Mouse (Mus musculus): Measurements from ENCODE around the gene Psmd9.

Psmd9 gene

GRCm38 (mm10) chr5:123245518-123245917 is 76.3 kb downstream of the Psmd9 start:
- peak in 1 of 2 experiments; percentile 35 for DNase-seq (ENCODE audit: low spot score in 2 of 2)

DNA sequence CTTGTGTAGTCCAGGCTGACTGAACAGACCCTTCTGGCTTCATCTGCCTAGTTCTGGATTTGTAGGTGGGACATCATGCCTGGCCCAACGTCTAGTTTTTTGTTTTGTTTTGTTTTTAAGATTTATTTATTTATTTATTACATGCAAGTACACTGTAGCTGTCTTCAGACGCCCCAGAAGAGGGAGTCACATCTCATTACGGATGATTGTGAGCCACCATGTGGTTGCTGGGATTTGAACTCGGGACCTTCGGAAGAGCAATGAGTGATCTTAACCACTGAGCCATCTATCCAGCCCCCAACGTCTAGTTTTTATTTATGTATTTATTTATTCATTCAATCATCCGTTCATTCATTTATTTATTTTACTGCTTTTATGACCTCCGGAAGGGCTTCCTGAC is 82.2 kb downstream of the Psmd9 start:
- DNase-seq (ENCODE audit: low spot score in 2 of 2), result no peak

DNA sequence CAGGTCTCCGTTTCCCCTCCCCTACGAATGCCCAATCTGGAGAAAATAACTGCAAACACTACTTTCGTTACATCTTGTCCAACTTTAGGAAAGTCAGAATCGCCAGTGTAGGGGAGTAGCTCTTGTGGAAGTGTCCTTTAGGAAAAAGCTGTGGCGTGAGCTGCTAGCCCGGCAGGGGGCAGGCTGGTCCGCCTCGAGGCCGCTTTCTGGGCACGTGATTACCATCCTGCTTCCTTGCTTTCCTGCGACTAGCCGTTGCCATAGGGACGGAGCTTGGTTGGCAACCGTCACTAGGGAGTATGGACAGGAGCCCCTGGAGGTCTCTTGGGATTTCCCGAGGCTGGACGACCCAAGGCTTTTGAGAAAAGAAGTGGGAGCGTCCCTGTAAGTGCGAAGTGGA is 82.6 kb downstream of the Psmd9 start, which contains the start of gene Wdr66:
Wdr66 (plus strand) TSS at position 269 of the 400 bp plus-strand sequence.
- peak in 1 of 2 experiments; percentile 39 for DNase-seq (ENCODE audit: low spot score in 2 of 2)

DNA sequence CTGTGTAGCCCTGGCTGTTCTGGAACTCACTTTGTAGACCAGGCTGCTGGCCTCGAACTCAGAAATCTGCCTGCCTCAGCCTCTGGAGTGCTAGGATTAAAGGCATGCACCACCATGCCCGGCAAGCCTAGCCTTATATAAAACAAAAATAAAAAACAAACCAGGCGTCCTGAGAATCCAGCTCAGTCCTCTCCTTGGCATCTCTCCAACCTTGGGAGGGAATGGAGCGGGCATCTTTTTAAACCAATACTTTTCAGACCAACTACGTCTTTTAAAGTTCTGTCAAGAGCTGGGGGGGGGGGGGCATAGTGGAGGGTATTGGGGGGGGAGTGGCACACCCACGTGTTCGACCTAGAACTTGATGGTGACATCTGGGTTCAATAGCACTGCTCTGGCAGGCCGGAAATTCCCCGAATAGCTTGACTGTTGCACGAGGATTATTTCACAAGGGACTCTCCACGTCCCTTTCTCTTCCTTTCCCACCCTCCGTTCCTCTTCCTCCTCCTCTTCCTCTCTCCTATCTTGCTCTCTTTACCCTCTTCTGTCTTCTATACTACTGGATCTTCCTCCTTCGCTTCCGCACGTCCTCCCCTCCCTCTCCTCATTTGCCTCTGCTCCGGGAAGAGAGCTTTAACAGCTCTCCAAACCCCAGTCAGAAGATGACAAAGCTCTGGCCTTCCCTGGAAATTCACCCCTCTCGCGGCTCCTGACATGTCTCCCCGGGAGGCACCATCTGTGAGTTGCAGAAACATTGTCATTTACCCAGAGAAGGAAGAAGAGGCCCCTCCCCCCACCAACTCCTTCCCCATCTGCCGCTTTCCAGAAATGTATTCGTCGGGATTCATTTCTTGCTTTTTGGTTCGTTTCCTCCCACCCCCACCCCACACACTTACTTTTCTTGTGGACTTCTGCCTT is 87.9 kb downstream of the Psmd9 start:
- DNase-seq (ENCODE audit: low spot score in 2 of 2), result no peak

DNA sequence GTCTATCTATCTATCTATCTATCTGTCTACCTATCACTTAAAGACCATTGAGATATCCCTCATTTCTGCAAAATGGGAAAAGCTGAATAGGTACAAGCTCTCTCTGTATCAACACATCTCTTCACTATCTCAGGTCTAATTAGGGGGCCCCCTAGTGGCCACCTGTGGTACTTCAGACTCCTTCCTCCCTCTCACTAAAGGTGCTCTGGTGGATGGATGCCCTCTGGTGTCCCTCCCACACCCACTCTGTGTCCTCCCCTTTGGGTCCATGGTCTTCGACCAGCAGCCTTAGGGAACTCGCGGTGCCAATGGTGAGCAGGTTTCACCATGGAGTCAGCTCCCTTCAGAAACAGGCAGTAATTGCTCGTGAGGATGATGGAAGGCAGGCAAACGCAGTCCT is 89.8 kb downstream of the Psmd9 start:
- DNase-seq (ENCODE audit: low spot score in 2 of 2), result peak; percentile 53 to 70

DNA sequence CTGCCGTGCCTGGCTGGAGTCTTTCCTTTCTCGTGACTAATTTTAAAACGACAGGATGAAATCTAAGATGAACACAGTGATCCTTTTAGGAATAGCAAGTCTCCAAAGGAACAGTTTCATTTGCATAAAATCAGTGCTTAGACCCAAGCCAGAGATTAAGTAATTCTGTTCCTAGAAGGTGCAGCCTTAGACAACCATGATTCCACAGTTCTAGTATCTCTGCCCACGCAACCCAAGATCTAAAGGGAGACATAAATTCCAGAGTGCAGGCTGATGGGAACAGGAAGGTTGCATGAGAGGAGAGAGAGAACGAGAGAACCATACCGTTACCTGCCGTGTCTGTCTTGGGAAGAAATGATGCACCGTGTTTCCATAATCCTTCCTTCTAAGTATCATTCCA is 91.5 kb downstream of the Psmd9 start:
- DNase-seq (ENCODE audit: low spot score in 2 of 2), result no peak

GRCm38 (mm10) chr5:123266909-123267308 is 97.7 kb downstream of the Psmd9 start:
- DNase-seq (ENCODE audit: low spot score in 2 of 2), result no peak

GRCm38 (mm10) chr5:123268477-123269474 is 99.6 kb downstream of the Psmd9 start:
- no peak for DNase-seq (ENCODE audit: low spot score in 2 of 2)

GRCm38 (mm10) chr5:123270917-123271316 is 101.7 kb downstream of the Psmd9 start:
- no peak for DNase-seq (ENCODE audit: low spot score in 2 of 2)

DNA sequence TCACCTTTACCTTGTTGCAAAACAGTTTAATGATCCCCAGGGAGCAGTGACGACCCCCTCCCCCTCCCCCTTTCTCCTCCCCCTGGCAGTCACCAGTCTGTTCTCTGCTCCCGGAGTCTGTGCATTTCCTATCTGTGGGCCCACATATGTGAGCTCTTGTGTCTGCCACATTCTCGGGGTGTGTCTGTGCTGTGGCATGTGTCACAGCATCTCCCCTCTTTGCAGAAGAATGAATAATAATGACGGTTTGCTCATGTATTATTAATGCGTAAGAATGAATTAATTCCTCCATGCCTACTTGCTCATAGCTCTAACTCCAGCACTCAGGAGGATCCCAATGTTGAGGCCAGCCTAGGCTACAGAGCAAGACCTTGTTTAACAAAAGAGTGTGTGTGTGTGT is 103.7 kb downstream of the Psmd9 start:
- no peak for DNase-seq (ENCODE audit: low spot score in 2 of 2)

DNA sequence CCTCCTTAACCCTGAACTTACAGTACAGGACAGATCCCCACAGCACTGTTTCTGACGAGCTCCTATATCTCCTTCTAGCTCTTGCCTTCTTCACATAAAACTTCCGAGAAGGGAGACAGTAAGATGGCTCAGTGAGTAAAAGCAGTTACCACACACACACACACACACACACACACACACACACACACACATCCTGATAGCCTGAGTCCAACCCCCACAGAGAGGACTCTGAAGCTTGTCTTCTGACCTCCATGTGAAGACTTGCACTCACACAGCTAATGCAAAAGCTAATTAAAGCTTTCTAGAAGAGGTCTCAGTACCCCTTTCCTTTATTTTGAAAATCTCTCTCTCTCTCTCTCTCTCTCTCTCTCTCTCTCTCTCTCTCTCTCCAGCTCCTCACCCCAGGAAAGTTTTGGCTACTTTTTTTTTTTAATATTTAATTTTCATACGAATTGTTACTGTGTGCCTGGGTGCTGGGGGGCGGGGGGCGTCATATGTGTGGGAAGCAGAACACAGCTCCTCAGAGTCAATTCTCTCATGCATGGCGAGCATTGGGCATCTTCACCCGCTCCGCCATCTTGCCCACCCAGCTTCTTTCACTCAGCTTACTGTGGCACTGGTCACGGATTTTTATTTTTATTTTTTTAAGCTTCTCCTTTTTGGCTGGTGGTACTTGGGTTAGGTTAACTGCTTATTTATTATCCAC is 107.6 kb downstream of the Psmd9 start:
- DNase-seq (ENCODE audit: low spot score in 2 of 2), result no peak

DNA sequence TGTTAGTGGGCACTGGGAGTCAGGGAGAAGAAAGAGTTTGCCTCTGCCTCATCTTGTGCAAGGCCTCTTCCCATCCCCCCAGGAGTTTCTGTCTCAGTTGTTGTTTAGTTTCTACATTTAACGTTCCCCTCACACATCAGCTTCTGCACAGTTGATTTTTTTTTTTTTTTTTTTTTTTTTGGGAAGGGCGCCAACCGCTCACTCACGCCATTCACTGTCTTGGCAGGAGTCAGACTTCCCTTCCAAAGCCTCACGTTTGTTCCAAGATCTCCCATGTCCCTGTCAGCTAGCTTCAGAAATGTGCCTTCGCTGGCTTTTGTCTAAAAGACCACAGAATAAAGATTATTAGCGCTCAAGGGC is 108.1 kb downstream of the Psmd9 start:
- DNase-seq (ENCODE audit: low spot score in 2 of 2), result no peak

GRCm38 (mm10) chr5:123277704-123278103 is 108.5 kb downstream of the Psmd9 start:
- DNase-seq (ENCODE audit: low spot score in 2 of 2), result no peak

DNA sequence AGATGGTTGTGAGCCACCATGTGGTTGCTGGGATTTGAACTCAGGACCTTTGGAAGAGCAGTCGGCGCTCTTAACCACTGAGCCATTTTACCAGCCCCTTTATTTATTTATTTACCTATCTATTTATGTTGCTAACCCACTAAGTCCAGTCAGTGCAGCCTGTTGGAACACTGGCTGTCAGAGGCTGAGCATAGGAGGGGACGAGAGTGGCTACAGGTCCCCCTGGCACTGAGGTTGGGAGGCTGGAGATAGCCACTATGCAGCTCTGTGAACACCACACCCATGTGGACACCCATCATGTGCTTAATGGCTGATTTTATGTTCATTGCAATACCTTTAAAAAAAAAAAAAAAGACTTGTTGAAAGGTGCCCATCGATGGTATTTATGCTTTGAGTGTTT is 110.0 kb downstream of the Psmd9 start:
- DNase-seq (ENCODE audit: low spot score in 2 of 2), result no peak

DNA sequence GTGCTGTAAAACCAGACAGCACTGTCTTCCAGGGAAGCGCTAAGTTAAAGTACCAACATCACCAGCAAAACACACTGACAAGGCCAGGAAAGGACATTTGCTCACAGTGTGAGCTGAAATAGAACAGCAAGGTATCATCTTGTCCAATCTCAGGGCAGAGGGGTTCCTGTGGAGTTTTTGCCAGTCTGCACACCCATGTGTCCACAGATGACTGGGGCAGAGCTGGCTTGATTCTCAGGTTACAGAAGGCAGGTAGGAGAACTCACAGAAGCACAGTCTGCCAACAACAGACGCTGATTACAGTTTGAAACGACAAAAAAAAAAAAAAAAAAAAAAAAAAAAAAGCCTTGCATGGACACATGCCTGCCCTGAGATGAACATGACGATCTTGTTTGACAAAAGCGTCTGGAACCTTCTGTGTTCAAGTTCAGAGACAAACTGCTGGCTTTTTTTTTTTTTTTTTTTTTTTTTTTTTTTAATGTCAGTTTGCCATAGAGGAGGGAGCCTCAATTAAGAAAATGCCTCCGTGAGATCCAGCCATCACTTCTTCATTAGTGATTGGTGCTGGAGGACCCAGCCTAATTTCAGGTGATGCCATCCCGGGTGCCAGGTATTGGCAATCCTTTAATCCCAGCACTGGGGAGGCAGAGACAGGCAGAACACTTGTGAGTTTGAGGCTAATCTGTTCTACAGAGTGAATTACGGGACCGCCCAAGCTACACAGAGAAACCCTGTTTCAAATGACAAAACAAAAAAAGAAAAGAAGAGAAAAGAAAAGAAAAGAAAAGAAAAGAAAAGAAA is 112.3 kb downstream of the Psmd9 start:
- no peak for DNase-seq (ENCODE audit: low spot score in 2 of 2)

DNA sequence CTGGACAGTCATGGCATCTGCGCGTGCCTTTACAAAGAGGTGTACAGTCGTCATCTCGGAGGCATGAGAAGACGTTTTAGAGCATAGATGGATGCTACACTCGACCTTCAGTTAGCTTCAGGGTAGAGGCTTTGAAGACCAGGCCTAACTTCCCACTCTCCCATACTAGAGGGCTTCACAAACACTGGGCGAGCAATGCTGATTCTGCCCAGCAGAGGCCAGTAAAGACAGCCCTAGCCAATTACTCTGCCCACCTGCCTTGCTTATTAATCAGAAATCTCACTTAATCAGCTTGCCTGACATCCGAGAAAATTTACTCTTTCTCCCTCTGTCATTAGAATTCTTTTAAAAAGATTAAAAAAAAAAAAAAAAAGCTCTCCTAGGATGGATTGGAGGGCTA is 116.0 kb downstream of the Psmd9 start:
- DNase-seq (ENCODE audit: low spot score in 2 of 2), result peak in 1 of 2 experiments; percentile 50

DNA sequence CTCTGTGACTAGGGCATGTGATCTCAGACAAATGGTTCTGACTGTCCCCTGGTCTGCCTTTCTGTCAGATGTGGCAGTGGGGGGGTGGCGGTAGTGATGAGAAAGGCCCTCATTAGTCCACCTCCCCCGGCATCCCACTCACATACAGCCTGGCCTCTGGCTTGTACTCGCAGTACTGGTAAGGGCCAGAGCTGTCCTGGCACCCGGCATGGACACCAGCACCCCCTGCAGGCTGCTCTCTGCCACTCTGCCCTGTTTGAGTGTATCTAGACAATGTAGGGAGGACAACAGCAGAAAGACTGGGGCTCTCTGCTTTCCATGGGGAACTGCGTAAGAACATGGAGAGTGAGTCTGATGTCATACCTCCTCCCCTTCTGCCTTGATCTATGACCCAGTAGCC is 118.9 kb downstream of the Psmd9 start:
- peak in 1 of 2 experiments; percentile 16 for DNase-seq (ENCODE audit: low spot score in 2 of 2)

DNA sequence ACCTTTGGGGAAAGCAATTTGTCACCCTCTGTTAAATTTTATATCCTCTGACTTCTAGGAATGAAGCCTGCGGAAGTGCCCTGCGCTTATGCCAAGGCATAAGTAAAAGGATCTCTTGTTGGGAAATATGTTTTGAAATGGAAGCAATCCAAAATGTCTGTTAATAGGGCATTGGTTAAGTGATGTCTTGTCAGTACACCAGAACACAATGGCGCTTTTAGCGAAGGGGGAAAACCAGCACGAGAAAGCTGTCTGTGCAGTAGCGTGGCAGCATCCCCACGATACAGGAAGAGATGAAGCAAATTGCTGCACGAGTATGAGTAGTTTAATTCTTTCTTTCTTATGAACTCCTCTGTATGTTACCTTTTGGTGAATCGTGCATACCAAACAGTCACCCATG is 125.4 kb downstream of the Psmd9 start:
- no peak for DNase-seq (ENCODE audit: low spot score in 2 of 2)

DNA sequence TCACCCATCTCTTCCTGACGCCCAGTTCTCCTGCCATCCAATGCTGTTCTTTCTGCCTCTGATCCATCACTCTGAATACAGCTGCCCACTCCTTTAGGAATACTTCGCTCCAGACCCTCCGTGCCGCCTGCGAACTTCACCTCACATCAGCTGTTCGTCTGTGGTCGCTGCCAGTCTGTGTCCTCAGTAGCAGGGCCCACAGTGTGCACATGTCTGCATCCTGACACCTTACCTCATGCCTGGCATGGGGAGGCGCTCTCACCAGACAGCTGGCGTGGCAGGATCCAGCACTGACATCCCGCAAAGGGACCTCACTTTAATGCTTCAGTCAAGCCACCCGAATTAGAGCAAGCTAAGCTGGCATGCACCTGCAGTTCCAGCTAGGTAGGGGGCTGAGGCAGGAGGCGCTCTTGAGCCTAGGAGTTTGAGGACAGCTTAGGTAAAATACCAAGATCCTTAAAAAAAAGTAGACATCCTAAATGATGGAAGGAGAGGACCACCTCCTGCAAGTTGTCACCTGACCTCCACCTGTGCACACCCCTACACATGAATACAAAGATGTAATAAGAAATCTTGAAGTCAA is 127.1 kb downstream of the Psmd9 start:
- DNase-seq (ENCODE audit: low spot score in 2 of 2), result peak in 1 of 2 experiments; percentile 30

- DNase-seq (ENCODE audit: low spot score in 2 of 2), result no peak
Observed at GRCm38 (mm10) chr5:123296972-123297754, 128.0 kb downstream of the Psmd9 start.
